Mouse (Mus musculus) limb, embryonic 14.5 days (tissue): ENCODE results near the gene Ankmy2. TPM values are rescaled to one million over a fixed set of nuclear protein-coding genes. Genes with fewer than 3 reads are reported as not detected.

ENCODE experiments used
- ATAC-seq: fragments of 200-750 bp; cut with Nextera tagmentation; 2 replicates; pipeline ENCODE4 v1.8.0; 2017; ENCODE audit warnings: low read depth, moderate number of reproducible peaks, moderate TSS enrichment; ENCODE audit not compliant: low FRiP score
- DNase-seq: peaks from one replicate; pipeline ENCODE4 v3.0.0-alpha.2; 2015; ENCODE audit warnings: low spot score
- H3K27ac ChIP-seq: fragments of 300-500 bp; sonication (generic); replicated peaks from 2 replicates; pipeline ENCODE4 v1.5.1; 2014; ENCODE audit warnings: low read depth, mild to moderate bottlenecking, low read length, moderate library complexity, mixed read lengths
- H3K27me3 ChIP-seq: fragments of 300-500 bp; sonication (generic); 2 replicates; pipeline ENCODE4 v1.6.1; 2014; ENCODE audit warnings: low read length, mixed read lengths; ENCODE audit not compliant: control insufficient read depth, insufficient read depth
- H3K36me3 ChIP-seq: fragments of 300-500 bp; sonication (generic); 2 replicates; pipeline ENCODE4 v1.6.1; 2014; ENCODE audit warnings: mild to moderate bottlenecking, low read length, moderate library complexity, mixed read lengths; ENCODE audit not compliant: control insufficient read depth, insufficient read depth
- H3K4me1 ChIP-seq: fragments of 300-500 bp; sonication (generic); 2 replicates; pipeline ENCODE4 v1.6.1; 2014; ENCODE audit warnings: antibody characterized with exemption, low read length, mixed read lengths; ENCODE audit not compliant: control insufficient read depth, insufficient read depth
- H3K4me2 ChIP-seq: fragments of 300-500 bp; sonication (generic); replicated peaks from 2 replicates; pipeline ENCODE4 v1.6.1; 2014; ENCODE audit warnings: low read depth, mild to moderate bottlenecking, low read length, moderate library complexity; ENCODE audit not compliant: severe bottlenecking
- H3K4me3 ChIP-seq: fragments of 300-500 bp; sonication (generic); replicated peaks from 2 replicates; pipeline ENCODE4 v1.5.1; 2014; ENCODE audit warnings: low read length
- H3K9ac ChIP-seq: fragments of 300-500 bp; sonication (generic); 2 replicates; pipeline ENCODE4 v1.6.1; 2014; ENCODE audit warnings: mild to moderate bottlenecking, low read depth, low read length, moderate library complexity; ENCODE audit not compliant: severe bottlenecking
- H3K9me3 ChIP-seq: fragments of 300-500 bp; sonication (generic); 2 replicates; pipeline ENCODE4 v1.6.1; 2016; ENCODE audit warnings: low read length; ENCODE audit not compliant: control insufficient read depth
- POLR2A ChIP-seq: fragments of 200-500 bp; IDR thresholded peaks from 2 replicates; pipeline ENCODE4 v1.8.0; 2012; ENCODE audit warnings: inconsistent platforms, mild to moderate bottlenecking, moderate library complexity, borderline replicate concordance; ENCODE audit not compliant: insufficient read depth, insufficient read length; ENCODE audit errors: extremely low read depth
- WGBS: fragments of 180-500 bp; shearing (Covaris S2); extraction: QIAGEN DNeasy Blood & Tissue Kit; methylation state at CpG from one replicate; pipeline ENCODE4 v1.1.7; 2014; 5-methylcytosine and 5-hydroxymethylcytosine counted together
- polyA plus RNA-seq, 2 experiments: library from polyadenylated mRNA; depleted of rRNA in 1 of 2; stranded (reverse) in 1 of 2; unstranded in 1 of 2; fragments of >200 nt; fragmentation: Nextera tagmentation in 1 of 2; extraction: Ambion mirVana in 1 of 2; gene quantifications; 2 replicates each; pipeline versions ENCODE4 v1.2.1 to v1.2.3; 2012 to 2014

Ankmy2 gene
- polyA plus RNA-seq, 2 experiments: 21.8 to 33.8 TPM

GRCm38 (mm10) chr12:36146230-36147011 lies 10.5 kb upstream of the Ankmy2 start:
- no peak overlapping the region for H3K4me2 ChIP-seq
- H3K27me3 ChIP-seq: no peaks in the 10 kb centered on the region
- H3K9me3 ChIP-seq: no peaks in the 10 kb centered on the region
- H3K27ac ChIP-seq: no peak overlapping the region
- WGBS: 97% methylated on average over 3 of the region's 3 CpGs
- DNase-seq (no peak), ATAC-seq (no peak)
- 0 out of 2 replicates have a peak, but pooled peaks cover 2% of the 10 kb centered on the region for H3K4me1 ChIP-seq
- no peak for TF ChIP-seq POLR2A
- no peaks in the 10 kb centered on the region; the same call in 1 of the 2 replicates for H3K36me3 ChIP-seq
- no peak overlapping the region for H3K4me3 ChIP-seq
- H3K9ac ChIP-seq: no peak overlapping the region

DNA sequence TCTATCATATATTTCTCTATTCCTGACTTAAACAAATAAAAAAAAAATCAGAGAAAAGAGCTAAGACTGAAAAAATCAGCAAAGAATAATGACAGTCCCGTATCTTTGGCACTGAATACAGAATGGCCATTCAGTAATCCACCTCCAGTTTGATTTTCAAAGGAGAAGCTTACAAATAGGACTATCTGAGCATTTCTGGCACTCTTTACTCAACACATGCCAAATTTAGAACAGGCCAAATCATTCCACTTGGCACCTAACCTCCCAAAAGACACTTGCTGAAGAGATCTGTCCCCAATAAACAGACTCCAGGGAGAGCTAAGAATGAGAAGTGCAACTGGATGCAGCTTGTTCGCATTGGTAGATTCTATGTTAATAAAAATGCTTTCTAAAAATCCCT lies 6.6 kb upstream of the Ankmy2 start:
- ATAC-seq: no peak
- Histone ChIP-seq H3K4me3 (no peak overlapping the region), H3K4me1 (peaks cover 7% of the 10 kb centered on the region), H3K27ac (no peak overlapping the region), H3K27me3 (no peaks in the 10 kb centered on the region), H3K4me2 (no peak overlapping the region), H3K36me3 (no peaks in the 10 kb centered on the region; the same call in 1 of the 2 replicates), H3K9ac (no peak overlapping the region), H3K9me3 (no peaks in the 10 kb centered on the region)
- DNase-seq: no peak
- WGBS: 92% methylated on average over 2 of the region's 2 CpGs
- TF ChIP-seq POLR2A: no peak

- Histone ChIP-seq H3K4me2 (no peak overlapping the region), H3K4me3 (no peak overlapping the region), H3K27me3 (no peaks in the 10 kb centered on the region), H3K27ac (no peak overlapping the region), H3K9me3 (no peaks in the 10 kb centered on the region), H3K9ac (no peak overlapping the region), H3K36me3 (no peaks in the 10 kb centered on the region; the same call in 1 of the 2 replicates), H3K4me1 (peaks cover 11% of the 10 kb centered on the region)
- DNase-seq: no peak
- ATAC-seq: no peak
- TF ChIP-seq POLR2A: no peak
- 89% methylated on average over 2 of the region's 2 CpGs for WGBS
These were observed 6.2 kb upstream of the Ankmy2 start for GRCm38 (mm10) chr12:36150737-36151136.

DNA sequence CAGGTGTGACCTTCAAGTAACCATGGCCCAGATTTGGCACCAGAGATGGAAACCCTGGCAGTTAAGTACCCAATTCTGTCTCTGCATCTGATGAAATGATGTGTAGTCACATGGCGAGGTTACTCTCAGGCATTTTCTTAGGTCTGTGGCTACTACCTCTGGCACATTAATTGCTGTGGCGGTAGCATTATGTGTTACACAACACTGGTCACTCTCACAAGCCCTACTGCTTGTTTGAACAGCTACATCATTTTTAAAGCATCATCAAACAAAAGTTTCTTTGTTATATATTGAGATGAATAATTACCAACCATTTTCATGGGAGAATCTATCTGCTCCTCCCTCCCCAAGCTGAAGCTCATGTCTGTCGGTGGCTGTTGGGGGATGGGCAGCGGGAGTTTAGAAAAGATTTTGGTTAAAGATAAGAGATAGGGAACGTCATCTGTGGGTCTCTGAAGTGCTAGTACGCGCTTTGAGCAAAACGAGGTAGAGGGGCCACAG lies 1.7 kb upstream of the Ankmy2 start:
- peaks cover 18% of the 10 kb centered on the region for H3K4me1 ChIP-seq
- no peaks in the 10 kb centered on the region for H3K27me3 ChIP-seq
- H3K9me3 ChIP-seq: no peaks in the 10 kb centered on the region
- DNase-seq (no peak), ATAC-seq (no peak)
- H3K36me3 ChIP-seq: no peaks in the 10 kb centered on the region
- no peak overlapping the region for H3K27ac ChIP-seq
- WGBS: 10% methylated on average over 8 of the region's 8 CpGs
- peak overlapping the region; percentile 53 for H3K4me2 ChIP-seq
- peak overlapping the region; percentile 89 for H3K4me3 ChIP-seq
- H3K9ac ChIP-seq: peak overlapping the region; percentile 84
- TF ChIP-seq POLR2A: no peak

GRCm38 (mm10) chr12:36156101-36156636 lies 745 bp upstream of the Ankmy2 start:
- H3K4me2 ChIP-seq: peak overlapping the region; percentile 53
- H3K9ac ChIP-seq: peak overlapping the region; percentile 84
- H3K27me3 ChIP-seq: no peaks in the 10 kb centered on the region
- no peak for DNase-seq
- H3K27ac ChIP-seq: peak overlapping the region; percentile 93
- peak; percentile 33 for ATAC-seq
- H3K36me3 ChIP-seq: no peaks in the 10 kb centered on the region
- peak overlapping the region; percentile 89 for H3K4me3 ChIP-seq
- WGBS: 0% methylated on average over 33 of the region's 33 CpGs
- no peak for TF ChIP-seq POLR2A
- H3K9me3 ChIP-seq: no peaks in the 10 kb centered on the region
- H3K4me1 ChIP-seq: peaks cover 18% of the 10 kb centered on the region
